Mouse (Mus musculus): ENCODE results near the gene Olfr1411. TPM values are rescaled to one million over a fixed set of nuclear protein-coding genes. Genes with fewer than 3 reads are reported as not detected.

Gene Olfr1411
- total RNA-seq, 1 experiment, result not detected

DNA sequence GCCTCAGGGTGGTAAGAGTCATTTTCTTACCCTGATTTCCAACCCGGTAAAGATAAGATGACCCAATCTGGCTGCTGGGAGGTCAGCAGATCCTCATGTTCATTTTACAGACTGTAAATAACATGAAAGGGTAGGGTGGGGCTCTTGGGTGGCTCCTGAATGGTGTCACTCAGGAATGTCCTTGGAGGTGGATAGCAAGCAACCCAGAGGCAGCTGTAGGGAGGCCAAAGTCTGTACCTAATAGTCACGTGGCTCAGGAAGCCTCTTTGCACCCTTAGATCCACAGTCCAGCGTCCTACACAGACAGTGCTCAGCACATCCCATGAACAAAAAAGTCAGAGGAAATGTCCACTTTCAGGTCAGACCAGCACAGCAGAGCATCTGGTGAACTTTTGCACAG, 1.8 kb downstream of the Olfr1411 start:
- H3K9me3 ChIP-seq (ENCODE audit: control insufficient read depth, insufficient read depth, low read depth, low read length), result no peaks in the 10 kb centered on the region
- no peaks in the 10 kb centered on the region for H3K36me3 ChIP-seq (ENCODE audit: control insufficient read depth, insufficient read depth, low read length, poor library complexity, severe bottlenecking)
- in situ Hi-C loops (cut with MboI; ENCODE audit: low sequenced_read_pairs in 2 of 2, unreplicated experiment in 2 of 2), result no loop called here
- H3K27ac ChIP-seq (ENCODE audit: insufficient read depth, low read depth, low read length, poor library complexity, severe bottlenecking), result no peak overlapping the region
- H3K4me1 ChIP-seq (ENCODE audit: control insufficient read depth in 2 of 2, insufficient read depth in 2 of 2, low read length in 2 of 2, poor library complexity in 1 of 2), result no peaks in the 10 kb centered on the region
- TF ChIP-seq MAFK (IDR thresholded peaks at IDR 0.05; ENCODE audit: insufficient read depth, low read depth, low read length) (no peak), ZNF384 (IDR thresholded peaks at IDR 0.05; ENCODE audit: low read depth, low read length) (no peak), ZC3H11A (IDR thresholded peaks at IDR 0.05; ENCODE audit: borderline replicate concordance, low read depth, low read length) (no peak), HCFC1 (IDR thresholded peaks at IDR 0.05; ENCODE audit: borderline replicate concordance, insufficient read depth, low read length) (no peak), CHD2 (IDR thresholded peaks at IDR 0.05; ENCODE audit: low read depth, low read length) (no peak)
- no peak overlapping the region for H3K4me3 ChIP-seq (ENCODE audit: insufficient read depth in 1 of 2, low read depth in 1 of 2, low read length in 2 of 2, poor library complexity in 1 of 2, severe bottlenecking in 1 of 2)
- no peak for DNase-seq (ENCODE audit: low read depth, low spot score)
- H3K9ac ChIP-seq (ENCODE audit: insufficient read depth, low read depth, low read length, poor library complexity, severe bottlenecking), result no peak overlapping the region

DNA sequence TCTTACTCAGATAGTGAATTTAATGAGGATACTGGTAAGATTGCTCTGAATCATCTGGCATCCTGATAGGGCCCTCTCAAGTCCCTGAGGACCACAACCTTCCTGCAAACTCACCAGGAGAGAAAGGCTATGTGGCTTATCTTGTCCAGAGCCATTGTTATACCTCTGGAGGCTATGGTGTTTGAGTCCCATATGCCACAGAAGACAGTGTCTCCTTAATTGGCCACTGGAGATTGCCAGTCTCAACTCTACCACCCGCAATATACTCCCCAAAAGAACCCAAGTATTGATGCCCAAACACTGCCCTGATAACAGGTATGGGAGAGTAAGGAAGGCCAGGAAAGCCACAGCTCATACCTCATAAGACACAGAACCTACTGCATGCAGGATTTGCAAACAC, 11.3 kb downstream of the Olfr1411 start, which contains the start of gene Olfr1410:
Gene Olfr1410, plus strand, starts transcription at position 301 of the 400 bp plus-strand sequence.
- Histone ChIP-seq H3K4me3 (ENCODE audit: insufficient read depth in 1 of 2, low read depth in 1 of 2, low read length in 2 of 2, poor library complexity in 1 of 2, severe bottlenecking in 1 of 2) (no peak within 1 kb of the TSS), H3K36me3 (ENCODE audit: control insufficient read depth, insufficient read depth, low read length, poor library complexity, severe bottlenecking) (no peaks in the 10 kb centered on the region), H3K27ac (ENCODE audit: insufficient read depth, low read depth, low read length, poor library complexity, severe bottlenecking) (no peak within 1 kb of the TSS), H3K9ac (ENCODE audit: insufficient read depth, low read depth, low read length, poor library complexity, severe bottlenecking) (no peak within 1 kb of the TSS), H3K9me3 (ENCODE audit: control insufficient read depth, insufficient read depth, low read depth, low read length) (no peaks in the 10 kb centered on the region), H3K4me1 (ENCODE audit: control insufficient read depth in 2 of 2, insufficient read depth in 2 of 2, low read length in 2 of 2, poor library complexity in 1 of 2) (no peaks in the 10 kb centered on the region)
- in situ Hi-C loops (cut with MboI; ENCODE audit: low sequenced_read_pairs in 2 of 2, unreplicated experiment in 2 of 2), result no loop called here
- TF ChIP-seq ZC3H11A (IDR thresholded peaks at IDR 0.05; ENCODE audit: borderline replicate concordance, low read depth, low read length) (no peak), CHD2 (IDR thresholded peaks at IDR 0.05; ENCODE audit: low read depth, low read length) (no peak), ZNF384 (IDR thresholded peaks at IDR 0.05; ENCODE audit: low read depth, low read length) (no peak), HCFC1 (IDR thresholded peaks at IDR 0.05; ENCODE audit: borderline replicate concordance, insufficient read depth, low read length) (no peak)
- no peak for DNase-seq (ENCODE audit: low read depth, low spot score)

DNA sequence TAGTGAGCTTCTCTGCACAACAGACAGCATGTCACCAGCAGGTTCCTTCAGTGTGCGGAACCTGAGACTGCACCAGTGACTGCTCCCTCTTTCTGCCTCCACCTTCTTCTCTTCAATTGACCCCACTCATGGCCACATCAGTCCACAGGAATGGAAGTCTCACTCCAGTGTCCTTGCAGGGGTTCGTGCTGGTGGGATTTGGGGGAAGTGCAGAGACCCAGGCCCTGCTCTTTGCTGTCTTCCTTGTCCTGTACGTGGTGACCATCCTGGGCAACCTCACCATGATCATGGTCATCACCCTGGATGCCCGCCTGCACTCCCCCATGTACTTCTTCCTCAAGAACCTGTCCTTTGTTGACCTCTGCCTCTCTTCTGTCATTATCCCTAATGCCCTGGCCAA, 13.5 kb downstream of the Olfr1411 start:
- in situ Hi-C loops (cut with MboI; ENCODE audit: low sequenced_read_pairs in 2 of 2, unreplicated experiment in 2 of 2), result no loop called here
- Histone ChIP-seq H3K4me1 (ENCODE audit: control insufficient read depth in 2 of 2, insufficient read depth in 2 of 2, low read length in 2 of 2, poor library complexity in 1 of 2) (no peaks in the 10 kb centered on the region), H3K4me3 (ENCODE audit: insufficient read depth in 1 of 2, low read depth in 1 of 2, low read length in 2 of 2, poor library complexity in 1 of 2, severe bottlenecking in 1 of 2) (no peak overlapping the region), H3K9me3 (ENCODE audit: control insufficient read depth, insufficient read depth, low read depth, low read length) (no peaks in the 10 kb centered on the region), H3K9ac (ENCODE audit: insufficient read depth, low read depth, low read length, poor library complexity, severe bottlenecking) (no peak overlapping the region), H3K36me3 (ENCODE audit: control insufficient read depth, insufficient read depth, low read length, poor library complexity, severe bottlenecking) (no peaks in the 10 kb centered on the region), H3K27ac (ENCODE audit: insufficient read depth, low read depth, low read length, poor library complexity, severe bottlenecking) (no peak overlapping the region)
- DNase-seq (ENCODE audit: low read depth, low spot score), result no peak
- TF ChIP-seq ZNF384 (IDR thresholded peaks at IDR 0.05; ENCODE audit: low read depth, low read length) (no peak), ZC3H11A (IDR thresholded peaks at IDR 0.05; ENCODE audit: borderline replicate concordance, low read depth, low read length) (no peak), CHD2 (IDR thresholded peaks at IDR 0.05; ENCODE audit: low read depth, low read length) (no peak), MAFK (IDR thresholded peaks at IDR 0.05; ENCODE audit: insufficient read depth, low read depth, low read length) (no peak), HCFC1 (IDR thresholded peaks at IDR 0.05; ENCODE audit: borderline replicate concordance, insufficient read depth, low read length) (no peak)

DNA sequence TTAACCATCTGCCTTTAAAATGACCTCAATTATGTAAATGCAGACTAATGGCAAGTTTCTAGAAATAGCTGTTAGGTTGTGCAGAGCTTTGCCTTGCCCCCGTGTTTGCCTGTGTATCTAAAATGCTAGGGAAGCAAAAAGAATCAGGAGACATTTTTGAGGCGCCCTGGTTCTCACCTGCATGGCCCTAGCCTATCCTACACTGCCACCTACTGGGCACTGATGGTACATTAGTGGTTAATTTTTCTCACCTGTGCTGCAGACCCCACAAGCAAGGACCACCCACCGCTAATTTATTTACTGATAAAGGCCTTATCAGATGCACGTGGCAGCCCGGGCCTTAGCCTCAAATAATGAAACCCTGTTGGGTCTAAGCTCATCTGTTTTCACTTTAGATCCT, 16.8 kb downstream of the Olfr1411 start:
- TF ChIP-seq HCFC1 (IDR thresholded peaks at IDR 0.05; ENCODE audit: borderline replicate concordance, insufficient read depth, low read length), result no peak
- TF ChIP-seq ZNF384 (IDR thresholded peaks at IDR 0.05; ENCODE audit: low read depth, low read length), result 0 out of 2 replicates have a peak, but pooled peaks have one; percentile 31
- peak; percentile 91 for TF ChIP-seq ZC3H11A (IDR thresholded peaks at IDR 0.05; ENCODE audit: borderline replicate concordance, low read depth, low read length)
- peak; percentile 26; the same call in 1 of the 2 replicates for TF ChIP-seq MAFK (IDR thresholded peaks at IDR 0.05; ENCODE audit: insufficient read depth, low read depth, low read length)
- no peak for TF ChIP-seq CHD2 (IDR thresholded peaks at IDR 0.05; ENCODE audit: low read depth, low read length)
- H3K4me3 ChIP-seq (ENCODE audit: insufficient read depth in 1 of 2, low read depth in 1 of 2, low read length in 2 of 2, poor library complexity in 1 of 2, severe bottlenecking in 1 of 2), result no peak overlapping the region
- DNase-seq (ENCODE audit: low read depth, low spot score), result peak; percentile 50
- in situ Hi-C loops (cut with MboI; ENCODE audit: low sequenced_read_pairs in 2 of 2, unreplicated experiment in 2 of 2), result no loop called here
- no peak overlapping the region for H3K9ac ChIP-seq (ENCODE audit: insufficient read depth, low read depth, low read length, poor library complexity, severe bottlenecking)
- no peaks in the 10 kb centered on the region for H3K9me3 ChIP-seq (ENCODE audit: control insufficient read depth, insufficient read depth, low read depth, low read length)
- no peaks in the 10 kb centered on the region for H3K4me1 ChIP-seq (ENCODE audit: control insufficient read depth in 2 of 2, insufficient read depth in 2 of 2, low read length in 2 of 2, poor library complexity in 1 of 2)
- no peaks in the 10 kb centered on the region for H3K36me3 ChIP-seq (ENCODE audit: control insufficient read depth, insufficient read depth, low read length, poor library complexity, severe bottlenecking)
- no peak overlapping the region for H3K27ac ChIP-seq (ENCODE audit: insufficient read depth, low read depth, low read length, poor library complexity, severe bottlenecking)

DNA sequence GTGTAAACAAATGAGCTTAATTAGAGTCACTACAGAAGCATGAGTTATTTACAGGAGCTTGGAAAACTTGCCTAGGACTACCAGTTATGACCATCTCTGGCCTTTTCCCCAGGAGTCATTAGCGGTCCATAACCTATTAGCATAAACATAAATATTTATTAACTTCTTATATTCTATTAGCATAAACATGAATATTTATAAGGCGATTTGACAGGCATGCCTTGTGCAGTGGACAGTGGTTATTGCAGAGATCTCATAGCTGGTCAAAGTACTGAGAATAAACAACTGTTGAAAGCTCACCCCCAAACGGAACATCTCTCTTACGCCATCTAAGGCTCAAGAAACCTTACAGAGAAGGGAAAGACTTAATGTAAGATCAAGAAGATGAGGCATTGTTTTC, 19.0 kb downstream of the Olfr1411 start:
- Histone ChIP-seq H3K27ac (ENCODE audit: insufficient read depth, low read depth, low read length, poor library complexity, severe bottlenecking) (no peak overlapping the region), H3K4me3 (ENCODE audit: insufficient read depth in 1 of 2, low read depth in 1 of 2, low read length in 2 of 2, poor library complexity in 1 of 2, severe bottlenecking in 1 of 2) (no peak overlapping the region), H3K9me3 (ENCODE audit: control insufficient read depth, insufficient read depth, low read depth, low read length) (no peaks in the 10 kb centered on the region), H3K36me3 (ENCODE audit: control insufficient read depth, insufficient read depth, low read length, poor library complexity, severe bottlenecking) (no peaks in the 10 kb centered on the region), H3K4me1 (ENCODE audit: control insufficient read depth in 2 of 2, insufficient read depth in 2 of 2, low read length in 2 of 2, poor library complexity in 1 of 2) (no peaks in the 10 kb centered on the region), H3K9ac (ENCODE audit: insufficient read depth, low read depth, low read length, poor library complexity, severe bottlenecking) (no peak overlapping the region)
- in situ Hi-C loops (cut with MboI; ENCODE audit: low sequenced_read_pairs in 2 of 2, unreplicated experiment in 2 of 2), result no loop called here
- TF ChIP-seq ZC3H11A (IDR thresholded peaks at IDR 0.05; ENCODE audit: borderline replicate concordance, low read depth, low read length) (no peak), CHD2 (IDR thresholded peaks at IDR 0.05; ENCODE audit: low read depth, low read length) (no peak), HCFC1 (IDR thresholded peaks at IDR 0.05; ENCODE audit: borderline replicate concordance, insufficient read depth, low read length) (no peak), ZNF384 (IDR thresholded peaks at IDR 0.05; ENCODE audit: low read depth, low read length) (no peak), MAFK (IDR thresholded peaks at IDR 0.05; ENCODE audit: insufficient read depth, low read depth, low read length) (no peak)
- DNase-seq (ENCODE audit: low read depth, low spot score), result no peak

Data from ES-E14 (cell line).